Mouse (Mus musculus): ENCODE data around the gene Olfr1326-ps1. TPM values are rescaled to one million over a fixed set of nuclear protein-coding genes. Genes with fewer than 3 reads are reported as not detected.

Olfr1326-ps1 gene
- total RNA-seq (2021), result not detected
- long read RNA-seq, experiment 1, result 0 reads
- long read RNA-seq, experiment 2, result 0 reads

GRCm38 (mm10) chrX:74574788-74575187 is at the start of gene Olfr1326-ps1:
TSS of gene Olfr1326-ps1 (minus strand) at chrX:74574888.
- DNase-seq (ENCODE audit: low spot score in 2 of 2), result no peak

GRCm38 (mm10) chrX:74592379-74592778 is 17.7 kb upstream of the Olfr1326-ps1 start, which contains the start of gene Olfr1325:
TSS of gene Olfr1325 (plus strand) at chrX:74592679.
- DNase-seq (ENCODE audit: low spot score in 2 of 2), result no peak

Other genes starting within 250 kb of the Olfr1326-ps1 start
- 10 to 100 TPM; 22.7 to 24.6 TPM for gene Plxna3, start 245.8 kb downstream of the Olfr1326-ps1 start, total RNA-seq (2021)
- gene Lage3, start 221.3 kb downstream of the Olfr1326-ps1 start, total RNA-seq (2021), result 10 to 100 TPM; 20.5 to 23.9 TPM
- 10 to 100 TPM; 68.3 to 71.6 TPM for gene Ubl4a, start 201.7 kb downstream of the Olfr1326-ps1 start, total RNA-seq (2021)
- gene Slc10a3, start 201.5 kb downstream of the Olfr1326-ps1 start, total RNA-seq (2021), result 1 to 10 TPM; 2.7 to 3.4 TPM
- gene Fam3a, start 181.6 kb downstream of the Olfr1326-ps1 start, total RNA-seq (2021), result 10 to 100 TPM; 18.2 to 19.7 TPM
- 10 to 100 TPM; 41.3 to 45.7 TPM for gene Ikbkg, start 181.6 kb downstream of the Olfr1326-ps1 start, total RNA-seq (2021)
- gene G6pdx, start 145.7 kb downstream of the Olfr1326-ps1 start, total RNA-seq (2021), result 10 to 100 TPM; 28.3 to 37.7 TPM
- not detected for gene Gm6880, start 93.5 kb downstream of the Olfr1326-ps1 start, total RNA-seq (2021)
- gene Olfr1325, start 17.8 kb upstream of the Olfr1326-ps1 start, total RNA-seq (2021), result not detected
- gene Gm5640, start 70.7 kb upstream of the Olfr1326-ps1 start, total RNA-seq (2021), result under 1 TPM in 1 of 2 experiments, not detected in 1; 0.65 TPM
- not detected for gene Gm6890, start 166.0 kb upstream of the Olfr1326-ps1 start, total RNA-seq (2021)